Mouse (Mus musculus) cortical plate, adult 2 months (tissue): Measurements from ENCODE around the gene Osbpl9.

Experiments
- CTCF ChIP-seq: fragments of 200-500 bp; IDR thresholded peaks from 2 replicates; pipeline ENCODE4 v1.5.1; 2011; ENCODE audit warnings: mild to moderate bottlenecking, control low read depth, low read length; ENCODE audit not compliant: insufficient read depth; ENCODE audit errors: extremely low read depth
- POLR2A ChIP-seq: fragments of 200-500 bp; IDR thresholded peaks from 2 replicates; pipeline ENCODE4 v1.6.1; 2011; ENCODE audit warnings: mild to moderate bottlenecking, low read length, control low read depth; ENCODE audit not compliant: insufficient read depth; ENCODE audit errors: extremely low read depth

GRCm38 (mm10) chr4:109043756-109044155, 158.3 kb downstream of the Osbpl9 start:
- TF ChIP-seq CTCF (no peak), POLR2A (no peak)
